Mouse (Mus musculus): Measurements from ENCODE around the gene Ikzf3.

GRCm38 (mm10) chr11:98462255-98462654 is 83.6 kb downstream of the Ikzf3 start:
- no peak for TF ChIP-seq MAX (IDR thresholded peaks at IDR 0.05; ENCODE audit: low read depth)
- no peak for TF ChIP-seq TCF3 (IDR thresholded peaks at IDR 0.05; ENCODE audit: insufficient read length, low read depth)
- TF ChIP-seq POLR2A (IDR thresholded peaks at IDR 0.05; ENCODE audit: insufficient read length, low read depth): no peak
- TF ChIP-seq TCF12 (IDR thresholded peaks at IDR 0.05; ENCODE audit: insufficient read depth, poor library complexity, severe bottlenecking): no peak
- TF ChIP-seq USF1 (IDR thresholded peaks at IDR 0.05; ENCODE audit: low read depth): no peak
- TF ChIP-seq E2F4 (IDR thresholded peaks at IDR 0.05; ENCODE audit: insufficient read depth): no peak
- TF ChIP-seq POLR2AphosphoS2 (IDR thresholded peaks at IDR 0.05; ENCODE audit: insufficient read length, low read depth): no peak
